Mouse (Mus musculus) hindbrain, embryonic 11.5 days (tissue): ENCODE measurements at regions not wholly inside any gene's neighbourhood (a gene's known extent, or its start where the extent isn't known, plus 50 kb on each side); places are given as distances from the start of the nearest gene placed in this dataset.

ENCODE experiments used
- ATAC-seq: fragments of 200-750 bp; cut with Nextera tagmentation; 2 replicates; pipeline ENCODE4 v1.8.0; 2017; ENCODE audit warnings: mild to moderate bottlenecking, moderate TSS enrichment, moderate library complexity; ENCODE audit not compliant: low FRiP score
- DNase-seq: peaks from one replicate; pipeline ENCODE4 v3.0.0-alpha.2; 2015; ENCODE audit warnings: low spot score
- H3K27ac ChIP-seq: fragments of 300-500 bp; sonication (generic); 2 replicates; pipeline ENCODE4 v1.5.1; 2014; ENCODE audit warnings: mild to moderate bottlenecking, low read depth, low read length
- H3K27me3 ChIP-seq: fragments of 300-500 bp; sonication (generic); 2 replicates; pipeline ENCODE4 v1.6.1; 2014; ENCODE audit warnings: mild to moderate bottlenecking, low read length, moderate library complexity, mixed read lengths; ENCODE audit not compliant: control insufficient read depth, insufficient read depth
- H3K36me3 ChIP-seq: fragments of 300-500 bp; sonication (generic); 2 replicates; pipeline ENCODE4 v1.6.1; 2014; ENCODE audit warnings: mild to moderate bottlenecking, low read length, moderate library complexity, mixed read lengths; ENCODE audit not compliant: control insufficient read depth, insufficient read depth
- H3K4me1 ChIP-seq: fragments of 300-500 bp; sonication (generic); replicated peaks from 2 replicates; pipeline ENCODE4 v1.6.1; 2014; ENCODE audit warnings: low read length, mixed read lengths; ENCODE audit not compliant: control insufficient read depth, insufficient read depth
- H3K4me2 ChIP-seq: fragments of 300-500 bp; sonication (generic); replicated peaks from 2 replicates; pipeline ENCODE4 v1.6.1; 2014; ENCODE audit warnings: mild to moderate bottlenecking, low read depth, low read length
- H3K4me3 ChIP-seq: fragments of 300-500 bp; sonication (generic); 2 replicates; pipeline ENCODE4 v1.5.1; 2014; ENCODE audit warnings: low read depth, low read length
- H3K9ac ChIP-seq: fragments of 300-500 bp; sonication (generic); 2 replicates; pipeline ENCODE4 v1.6.1; 2014; ENCODE audit warnings: low read depth, low read length
- H3K9me3 ChIP-seq: fragments of 300-500 bp; sonication (generic); 2 replicates; pipeline ENCODE4 v1.6.1; 2016; ENCODE audit warnings: low read length; ENCODE audit not compliant: control insufficient read depth
- WGBS: fragments of 180-500 bp; shearing (Covaris S2); extraction: QIAGEN DNeasy Blood & Tissue Kit; methylation state at CpG from one replicate; pipeline ENCODE4 v1.1.7; 2014; 5-methylcytosine and 5-hydroxymethylcytosine counted together

DNA sequence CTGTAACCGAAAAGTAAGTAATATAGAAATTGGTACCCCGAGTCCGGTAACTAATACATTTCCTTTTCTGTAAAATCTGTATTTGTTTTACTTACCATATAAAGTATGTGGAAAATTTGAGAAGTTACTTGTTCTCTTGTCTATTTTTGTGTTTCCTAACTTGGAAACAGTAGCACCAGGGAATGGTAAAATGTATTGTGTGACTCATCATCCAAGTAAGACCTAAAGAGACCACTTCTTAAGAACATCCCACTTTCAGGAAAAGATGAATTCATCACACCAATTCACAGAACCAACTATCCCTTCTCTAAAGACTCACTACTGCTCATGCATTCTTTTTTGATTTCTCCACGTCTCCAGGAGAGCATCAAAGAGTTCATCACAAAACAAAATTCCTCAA, 457.6 kb upstream of the Htr2a start:
- H3K9ac ChIP-seq: no peak overlapping the region
- H3K27me3 ChIP-seq: no peaks in the 10 kb centered on the region
- ATAC-seq: no peak
- WGBS: 89% methylated on average over 4 of the region's 4 CpGs
- no peak overlapping the region for H3K4me3 ChIP-seq
- H3K9me3 ChIP-seq: no peaks in the 10 kb centered on the region
- no peaks in the 10 kb centered on the region for H3K36me3 ChIP-seq
- no peak for DNase-seq
- no peak overlapping the region for H3K4me2 ChIP-seq
- no peak overlapping the region for H3K27ac ChIP-seq
- H3K4me1 ChIP-seq: no peaks in the 10 kb centered on the region

GRCm38 (mm10) chr14:74201710-74202109, 438.9 kb upstream of the Htr2a start:
- H3K9me3 ChIP-seq: no peaks in the 10 kb centered on the region
- no peaks in the 10 kb centered on the region for H3K36me3 ChIP-seq
- no peaks in the 10 kb centered on the region for H3K27me3 ChIP-seq
- no peaks in the 10 kb centered on the region for H3K4me1 ChIP-seq
- no peak for ATAC-seq
- H3K4me3 ChIP-seq: no peak overlapping the region
- DNase-seq: no peak
- H3K27ac ChIP-seq: no peak overlapping the region
- no peak overlapping the region for H3K4me2 ChIP-seq
- WGBS: 87% methylated on average over 2 of the region's 2 CpGs
- no peak overlapping the region for H3K9ac ChIP-seq

GRCm38 (mm10) chr14:74205011-74205410, 435.6 kb upstream of the Htr2a start:
- Histone ChIP-seq H3K9me3 (no peaks in the 10 kb centered on the region), H3K9ac (no peak overlapping the region), H3K4me3 (no peak overlapping the region), H3K4me2 (no peak overlapping the region), H3K4me1 (no peaks in the 10 kb centered on the region), H3K36me3 (no peaks in the 10 kb centered on the region), H3K27me3 (no peaks in the 10 kb centered on the region), H3K27ac (no peak overlapping the region)
- no peak for ATAC-seq
- DNase-seq: no peak
- 83% methylated on average over 1 of the region's 1 CpGs for WGBS

DNA sequence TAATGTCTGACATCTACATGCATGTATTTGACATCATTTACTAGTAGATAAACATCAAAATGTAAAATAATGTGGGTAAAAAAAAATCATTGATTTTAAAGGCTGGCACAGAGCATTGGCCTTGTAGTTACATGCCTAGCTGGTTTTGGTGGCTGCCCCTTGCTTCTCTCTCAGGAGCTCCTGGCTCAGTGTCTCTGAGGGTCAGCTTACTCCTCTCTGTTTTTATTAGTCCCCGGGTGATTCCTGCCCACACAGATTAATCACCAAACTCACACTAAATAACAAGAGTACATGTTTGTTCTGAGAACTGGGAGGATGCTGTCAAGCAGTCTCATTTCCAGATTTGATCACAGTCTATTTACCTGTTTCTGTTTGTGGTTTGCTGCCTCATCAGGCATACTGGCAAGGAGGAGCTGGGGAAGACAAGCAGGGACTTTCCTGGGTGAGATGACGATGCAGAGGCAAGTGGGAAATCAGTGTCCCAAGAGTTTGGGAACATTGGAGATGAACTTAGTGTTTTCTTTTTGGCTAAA, 422.7 kb upstream of the Htr2a start:
- Histone ChIP-seq H3K9ac (no peak overlapping the region), H3K4me3 (no peak overlapping the region), H3K36me3 (no peaks in the 10 kb centered on the region), H3K4me1 (no peaks in the 10 kb centered on the region), H3K9me3 (no peaks in the 10 kb centered on the region), H3K4me2 (no peak overlapping the region), H3K27me3 (no peaks in the 10 kb centered on the region), H3K27ac (no peak overlapping the region)
- 76% methylated on average over 2 of the region's 2 CpGs for WGBS
- DNase-seq (no peak), ATAC-seq (no peak)

DNA sequence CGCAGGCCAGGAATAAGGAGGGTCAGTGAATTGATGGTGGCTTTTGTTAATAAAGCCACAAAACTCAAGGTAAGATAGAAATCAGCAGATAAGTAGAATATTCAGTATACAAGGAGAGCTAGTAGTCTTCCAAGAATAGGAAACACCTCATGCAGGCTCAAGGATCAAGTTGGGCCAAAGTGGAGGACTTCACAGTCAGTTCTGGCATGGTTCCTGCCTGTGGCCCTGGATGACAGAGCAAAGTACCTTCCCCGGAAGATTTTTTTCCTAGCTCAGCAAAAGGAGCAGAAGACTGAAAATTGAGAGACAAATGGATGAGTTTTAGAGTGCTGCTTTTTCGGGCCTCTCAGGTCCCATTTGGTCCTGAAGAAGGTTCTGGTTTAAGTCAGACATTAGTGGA, 420.9 kb upstream of the Htr2a start:
- H3K27ac ChIP-seq: no peak overlapping the region
- no peak overlapping the region for H3K4me2 ChIP-seq
- 90% methylated on average over 3 of the region's 3 CpGs for WGBS
- no peak overlapping the region for H3K4me3 ChIP-seq
- H3K9me3 ChIP-seq: no peaks in the 10 kb centered on the region
- H3K27me3 ChIP-seq: no peaks in the 10 kb centered on the region
- H3K9ac ChIP-seq: no peak overlapping the region
- no peaks in the 10 kb centered on the region for H3K4me1 ChIP-seq
- H3K36me3 ChIP-seq: no peaks in the 10 kb centered on the region
- ATAC-seq (no peak), DNase-seq (no peak)

DNA sequence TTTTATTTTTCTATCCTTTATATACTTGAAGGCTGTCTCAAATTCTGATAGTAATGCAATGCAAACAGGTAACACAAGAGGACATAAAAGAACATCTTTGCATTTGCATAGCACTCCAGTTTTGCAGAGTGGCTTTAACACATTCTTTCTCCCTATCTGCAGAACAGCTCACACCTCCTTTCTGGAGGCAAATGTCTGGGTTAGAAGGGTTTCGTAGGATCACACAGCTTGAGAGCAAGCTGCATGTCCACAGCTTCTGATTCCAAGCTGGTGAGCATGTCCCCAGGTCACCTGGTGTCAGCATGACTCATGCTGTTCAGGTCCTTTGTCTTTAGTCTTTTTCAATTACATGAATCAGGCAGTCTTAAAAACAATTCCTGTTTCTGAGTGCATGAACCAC, 418.5 kb upstream of the Htr2a start:
- Histone ChIP-seq H3K4me1 (no peaks in the 10 kb centered on the region), H3K4me2 (no peak overlapping the region), H3K27ac (no peak overlapping the region), H3K9ac (no peak overlapping the region), H3K9me3 (no peaks in the 10 kb centered on the region), H3K27me3 (no peaks in the 10 kb centered on the region), H3K4me3 (no peak overlapping the region), H3K36me3 (no peaks in the 10 kb centered on the region)
- DNase-seq (no peak), ATAC-seq (no peak)
- 70% methylated on average over 1 of the region's 1 CpGs for WGBS

DNA sequence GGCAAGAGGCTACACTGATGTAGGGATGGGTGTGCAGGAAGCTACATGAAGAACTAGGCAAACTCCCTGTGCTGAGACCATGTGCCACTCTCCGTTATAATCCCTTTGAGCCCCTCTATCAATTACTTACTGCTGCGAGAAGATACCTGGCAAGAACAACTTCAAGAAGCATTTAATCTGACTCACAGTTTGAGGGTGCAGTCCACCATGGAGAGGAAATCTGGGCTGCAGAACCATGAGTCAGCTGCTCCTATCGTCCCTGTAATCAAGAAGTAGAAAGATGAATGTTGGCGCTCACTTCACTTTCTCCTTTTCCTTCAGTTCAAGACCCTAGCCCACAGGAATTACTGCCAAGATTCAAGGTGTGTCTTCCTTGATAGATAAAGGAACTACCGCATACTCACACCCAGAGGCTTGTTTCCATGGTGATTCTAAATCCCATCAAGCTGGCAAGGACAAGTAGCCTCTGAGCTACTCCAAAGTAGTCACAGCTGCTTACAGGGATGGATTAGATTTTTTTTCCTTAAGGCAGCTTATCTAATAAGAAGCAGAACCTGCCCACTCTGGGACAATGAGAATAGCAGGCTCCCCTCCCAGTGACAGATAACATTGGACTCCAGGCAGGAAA, 411.0 kb upstream of the Htr2a start:
- ATAC-seq: no peak

DNA sequence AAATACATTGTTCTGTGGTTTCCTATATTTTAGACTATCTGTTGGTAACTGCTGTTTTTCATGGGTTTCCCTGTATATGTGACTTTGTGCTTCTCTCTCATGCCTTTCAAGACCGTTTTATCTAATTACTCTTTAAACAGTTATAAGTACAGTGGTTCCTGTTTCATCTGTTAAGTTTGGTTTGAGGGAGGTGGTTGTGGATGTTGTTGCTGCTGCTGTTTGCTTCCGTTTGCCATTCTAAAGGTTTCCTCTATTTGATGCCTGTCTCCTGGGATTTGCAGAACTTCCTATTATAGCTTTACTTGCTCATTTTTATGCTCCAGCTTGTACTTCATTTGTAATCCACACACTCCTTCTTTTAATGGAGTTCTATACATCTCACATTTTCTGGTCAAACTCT, 400.4 kb upstream of the Htr2a start:
- 78% methylated on average over 2 of the region's 2 CpGs for WGBS
- ATAC-seq (no peak), DNase-seq (no peak)
- Histone ChIP-seq H3K4me2 (no peak overlapping the region), H3K36me3 (no peaks in the 10 kb centered on the region), H3K27ac (no peak overlapping the region), H3K4me3 (no peak overlapping the region), H3K9me3 (no peaks in the 10 kb centered on the region), H3K27me3 (no peaks in the 10 kb centered on the region), H3K4me1 (no peaks in the 10 kb centered on the region), H3K9ac (no peak overlapping the region)

More for the DNA sequence above, 411.0 kb upstream of the Htr2a start:
- Histone ChIP-seq H3K27me3 (no peaks in the 10 kb centered on the region), H3K9me3 (no peaks in the 10 kb centered on the region), H3K27ac (no peak overlapping the region), H3K9ac (no peak overlapping the region), H3K4me2 (no peak overlapping the region), H3K36me3 (no peaks in the 10 kb centered on the region), H3K4me3 (no peak overlapping the region), H3K4me1 (no peaks in the 10 kb centered on the region)
- 82% methylated on average over 5 of the region's 5 CpGs for WGBS
- no peak for DNase-seq

DNA sequence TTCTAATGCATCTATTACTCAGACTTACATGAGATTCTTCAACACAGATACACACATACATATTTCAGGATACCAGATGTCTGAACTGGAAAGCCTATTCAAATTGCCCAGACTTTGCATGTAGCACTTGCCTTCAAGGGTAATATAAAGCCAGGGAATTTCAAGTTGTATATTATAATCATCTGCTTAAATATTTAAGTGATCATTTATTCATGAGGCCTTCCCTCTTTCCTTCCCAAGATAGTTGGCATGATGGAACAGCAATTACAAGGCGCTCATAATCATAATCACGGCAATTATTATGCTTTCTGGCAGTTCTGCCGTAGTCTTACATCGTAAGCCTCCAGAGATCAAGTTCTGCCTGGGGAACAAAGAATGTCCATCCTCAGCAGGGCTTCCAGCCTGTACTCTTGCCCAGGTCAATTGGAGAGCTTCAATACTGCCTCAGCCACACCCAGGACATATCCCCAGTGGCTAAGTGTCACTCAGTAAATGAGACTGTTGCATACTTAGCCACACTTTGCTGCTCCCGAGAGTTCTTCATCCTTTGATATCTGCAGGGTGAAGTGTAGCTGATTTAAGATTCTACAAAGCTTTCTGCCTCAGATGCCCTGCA, 391.3 kb upstream of the Htr2a start:
- DNase-seq (no peak), ATAC-seq (no peak)
- H3K27me3 ChIP-seq: no peaks in the 10 kb centered on the region
- H3K4me2 ChIP-seq: no peak overlapping the region
- no peaks in the 10 kb centered on the region for H3K36me3 ChIP-seq
- no peaks in the 10 kb centered on the region for H3K9me3 ChIP-seq
- no peak overlapping the region for H3K9ac ChIP-seq
- no peak overlapping the region for H3K4me3 ChIP-seq
- no peak overlapping the region for H3K27ac ChIP-seq
- H3K4me1 ChIP-seq: no peaks in the 10 kb centered on the region
- 79% methylated on average over 5 of the region's 5 CpGs for WGBS
